In genomic region chr15:86059835-86060380, GRCm38 (mm10) we compare ENCODE assay signal across 8 mouse cellular contexts. TPM values are rescaled to one million over a fixed set of nuclear protein-coding genes. Genes with fewer than 3 reads are reported as not detected.
DNase-seq lines count a peak whose midpoint lies in the region; ATAC-seq and TF ChIP-seq lines count a peak whose summit lies in the region.

No protein-coding gene starts in this region.

- ATAC-seq in erythroblast, adult 5-6 weeks (replicated peaks; ENCODE audit: low FRiP score, poor library complexity, severe bottlenecking): no peak
- ATAC-seq in hindbrain, embryonic 11.5 days (ENCODE audit: low FRiP score): no peak
- ATAC-seq in liver, postnatal 0 days: no peak
- no peak for ATAC-seq in granulocyte monocyte progenitor cell, adult 5-6 weeks (replicated peaks; ENCODE audit: poor library complexity, severe bottlenecking)

- WGBS in hindbrain, embryonic 11.5 days: 77% methylated on average over 7 of the region's 7 CpGs
- 48% methylated on average over 7 of the region's 7 CpGs for WGBS in liver, postnatal 0 days (ENCODE audit: insufficient replicate concordance)

- H3K4me2 ChIP-seq in hindbrain, embryonic 11.5 days (replicated peaks; ENCODE audit: low read depth, low read length): peak overlapping the region; percentile 88
- peak overlapping the region; percentile 99 for H3K4me2 ChIP-seq in liver, postnatal 0 days (ENCODE audit: low read depth, low read length)

- H3K27ac ChIP-seq in bone marrow macrophage, adult 2 months (ENCODE audit: insufficient read depth, low read depth, low read length): no peak overlapping the region
- no peak overlapping the region for H3K27ac ChIP-seq in hindbrain, embryonic 11.5 days (ENCODE audit: low read depth, low read length)
- H3K27ac ChIP-seq in liver, postnatal 0 days (ENCODE audit: low read depth): peak overlapping the region; percentile 80

- H3K9me3 ChIP-seq in erythroblast, embryonic 14.5 days (ENCODE audit: control insufficient read depth, low read length): no peaks in the 10 kb centered on the region; the same call in 1 of the 2 replicates
- H3K9me3 ChIP-seq in hindbrain, embryonic 11.5 days (ENCODE audit: control insufficient read depth, low read length): no peaks in the 10 kb centered on the region
- no peaks in the 10 kb centered on the region for H3K9me3 ChIP-seq in liver, postnatal 0 days (ENCODE audit: low read length)

- no peak for DNase-seq in hindbrain, embryonic 11.5 days (ENCODE audit: low spot score)
- DNase-seq in liver, postnatal 0 days: no peak
- DNase-seq in right cerebral cortex, postnatal 10 days (ENCODE audit: low spot score in 2 of 2): no peak
- DNase-seq in c-Kit-positive CD71-positive TER-119-positive erythroid progenitor cells, embryonic 14.5 days (ENCODE audit: low spot score): no peak

- no peak for TF ChIP-seq EP300 in liver, postnatal 0 days (IDR thresholded peaks at IDR 0.05; ENCODE audit: low read depth)

- H3K27me3 ChIP-seq in erythroblast, embryonic 14.5 days (ENCODE audit: control insufficient read depth): peaks cover 6% of the 10 kb centered on the region
- H3K27me3 ChIP-seq in hindbrain, embryonic 11.5 days (ENCODE audit: control insufficient read depth, insufficient read depth, low read length): no peaks in the 10 kb centered on the region
- no peaks in the 10 kb centered on the region for H3K27me3 ChIP-seq in liver, postnatal 0 days (ENCODE audit: insufficient read depth, low read length)

- peak overlapping the region; percentile 86 for H3K4me3 ChIP-seq in erythroblast, embryonic 14.5 days (replicated peaks)
- H3K4me3 ChIP-seq in bone marrow macrophage, adult 2 months (ENCODE audit: insufficient read depth, low read length): peak overlapping the region; percentile 95
- peak overlapping the region; percentile 87 for H3K4me3 ChIP-seq in hindbrain, embryonic 11.5 days (ENCODE audit: low read depth, low read length)
- H3K4me3 ChIP-seq in liver, postnatal 0 days (ENCODE audit: low read depth, low read length): peak overlapping the region; percentile 94

- TF ChIP-seq POLR2A in bone marrow macrophage, adult 2 months (IDR thresholded peaks at IDR 0.05; ENCODE audit: borderline replicate concordance, low read depth, low read length): no peak

- H3K36me3 ChIP-seq in erythroblast, embryonic 14.5 days (ENCODE audit: control insufficient read depth): peaks cover 22% of the 10 kb centered on the region
- no peaks in the 10 kb centered on the region for H3K36me3 ChIP-seq in hindbrain, embryonic 11.5 days (ENCODE audit: control insufficient read depth, insufficient read depth, low read length)
- no peaks in the 10 kb centered on the region for H3K36me3 ChIP-seq in liver, postnatal 0 days (replicated peaks; ENCODE audit: insufficient read depth, low read length)

- no peak for TF ChIP-seq CTCF in bone marrow macrophage, adult 2 months (IDR thresholded peaks at IDR 0.05; ENCODE audit: low read depth, low read length)
- TF ChIP-seq CTCF in liver, postnatal 0 days (IDR thresholded peaks at IDR 0.05; ENCODE audit: low read depth): no peak

- H3K4me1 ChIP-seq in erythroblast, embryonic 14.5 days (ENCODE audit: control insufficient read depth): peaks cover 96% of the 10 kb centered on the region
- H3K4me1 ChIP-seq in bone marrow macrophage, adult 2 months (ENCODE audit: control insufficient read depth, insufficient read depth, low read length): peaks cover 22% of the 10 kb centered on the region
- no peaks in the 10 kb centered on the region for H3K4me1 ChIP-seq in hindbrain, embryonic 11.5 days (replicated peaks; ENCODE audit: control insufficient read depth, insufficient read depth, low read length)
- peaks cover 60% of the 10 kb centered on the region for H3K4me1 ChIP-seq in liver, postnatal 0 days (ENCODE audit: insufficient read depth)

- H3K9ac ChIP-seq in hindbrain, embryonic 11.5 days (ENCODE audit: low read depth, low read length): no peak overlapping the region; the same call in 1 of the 2 replicates
- H3K9ac ChIP-seq in liver, postnatal 0 days (replicated peaks): peak overlapping the region; percentile 96

RNA-seq across cellular contexts. Expression of gene Gramd4, which starts 2.4 kb away (rescaled TPM):
- 1.5 and 2.3 TPM in 2 replicates for polyA plus RNA-seq in erythroblast, embryonic 14.5 days (2012)
- 3.3 and 7.3 TPM in 2 replicates for total RNA-seq in erythroblast, adult 5-6 weeks (2015; ENCODE audit: low replicate concordance)
- 8.4 and 11.0 TPM in 2 replicates for total RNA-seq in erythroblast, adult 5-6 weeks (2017; ENCODE audit: low replicate concordance)
- polyA plus RNA-seq in bone marrow macrophage, adult 2 months (2012; ENCODE audit: insufficient read depth, insufficient read length, missing spikeins): 3.8 and 4.4 TPM in 2 replicates
- polyA plus RNA-seq in hindbrain, embryonic 11.5 days (2014; fragmentation: Nextera tagmentation; extraction: Ambion mirVana): 8.7 and 10.1 TPM in 2 replicates
- polyA plus RNA-seq in liver, postnatal 0 days (2015; fragmentation: Nextera tagmentation; extraction: Ambion mirVana): 3.2 and 3.7 TPM in 2 replicates
- 15.0 and 19.9 TPM in 2 replicates for total RNA-seq in granulocyte monocyte progenitor cell, adult 5-6 weeks (2014; fragmentation: Nextera tagmentation)
- total RNA-seq in granulocyte monocyte progenitor cell, adult 5-6 weeks (2017): 15.9 and 18.4 TPM in 2 replicates

RNA-seq across cellular contexts. Expression of gene Celsr1, which starts 26.3 kb away (rescaled TPM):
- 0.01 TPM in 1 of 2 replicates, not detected in the other for polyA plus RNA-seq in erythroblast, embryonic 14.5 days (2012)
- total RNA-seq in erythroblast, adult 5-6 weeks (2015; ENCODE audit: low replicate concordance): 0.38 and 1.5 TPM in 2 replicates
- 0.60 and 0.98 TPM in 2 replicates for total RNA-seq in erythroblast, adult 5-6 weeks (2017; ENCODE audit: low replicate concordance)
- polyA plus RNA-seq in bone marrow macrophage, adult 2 months (2012; ENCODE audit: insufficient read depth, insufficient read length, missing spikeins): 0.15 and 0.28 TPM in 2 replicates
- 4.6 and 5.1 TPM in 2 replicates for polyA plus RNA-seq in hindbrain, embryonic 11.5 days (2014; fragmentation: Nextera tagmentation; extraction: Ambion mirVana)
- polyA plus RNA-seq in liver, postnatal 0 days (2015; fragmentation: Nextera tagmentation; extraction: Ambion mirVana): 0.09 and 0.11 TPM in 2 replicates
- 8.0 and 12.6 TPM in 2 replicates for total RNA-seq in granulocyte monocyte progenitor cell, adult 5-6 weeks (2014; fragmentation: Nextera tagmentation)
- total RNA-seq in granulocyte monocyte progenitor cell, adult 5-6 weeks (2017): 6.9 and 8.7 TPM in 2 replicates
